Mouse (Mus musculus): ENCODE measurements around the gene Clic4. TPM values are rescaled to one million over a fixed set of nuclear protein-coding genes. Genes with fewer than 3 reads are reported as not detected.

Clic4 gene
- polyA plus RNA-seq, 1 experiment from 2014 or later, result 107 TPM

DNA sequence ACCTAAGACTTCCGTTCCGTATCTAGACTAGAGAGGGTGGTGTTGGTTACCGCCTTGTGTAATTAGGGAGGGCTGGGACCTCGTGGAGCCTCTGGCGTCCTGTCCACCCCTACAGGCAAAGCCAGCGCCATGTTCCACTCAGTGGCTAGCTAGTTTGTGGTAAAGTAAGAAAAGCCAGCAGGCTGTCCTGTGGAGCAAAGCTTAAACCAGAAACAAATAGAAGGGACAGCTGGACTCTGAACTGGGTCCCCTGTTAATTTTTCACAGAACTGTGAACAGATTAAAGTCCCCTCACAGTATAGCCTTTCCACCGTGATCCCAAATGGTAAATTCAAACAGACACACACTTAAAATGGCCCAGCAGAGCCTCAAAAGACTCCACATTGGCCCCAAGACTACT, 2.1 kb upstream of the Clic4 start:
- peaks cover 23% of the 10 kb centered on the region for H3K4me1 ChIP-seq (replicated peaks; ENCODE audit: control insufficient read depth, insufficient read depth, low read length)
- no peak for ATAC-seq (replicated peaks; ENCODE audit: low FRiP score, low TSS enrichment, low read depth)
- no peak overlapping the region for H3K9ac ChIP-seq (ENCODE audit: low read length)
- H3K27me3 ChIP-seq (replicated peaks; ENCODE audit: control insufficient read depth, insufficient read depth, low read length), result no peaks in the 10 kb centered on the region
- no peak overlapping the region; the same call in 1 of the 2 replicates for H3K27ac ChIP-seq (ENCODE audit: low read depth)
- WGBS, result 78% methylated on average over 7 of the region's 7 CpGs
- no peak overlapping the region for H3K4me3 ChIP-seq (ENCODE audit: low read depth, low read length)
- no peaks in the 10 kb centered on the region for H3K36me3 ChIP-seq (ENCODE audit: control insufficient read depth, insufficient read depth, low read length)
- DNase-seq (ENCODE audit: low spot score), result no peak
- H3K9me3 ChIP-seq (ENCODE audit: control insufficient read depth, low read length), result no peaks in the 10 kb centered on the region
- H3K4me2 ChIP-seq (ENCODE audit: low read length), result no peak overlapping the region

GRCm38 (mm10) chr4:135273307-135273682, 681 bp upstream of the Clic4 start:
- DNase-seq (ENCODE audit: low spot score), result no peak
- Histone ChIP-seq H3K27ac (ENCODE audit: low read depth) (peak overlapping the region; percentile 29; the same call in 1 of the 2 replicates), H3K36me3 (ENCODE audit: control insufficient read depth, insufficient read depth, low read length) (no peaks in the 10 kb centered on the region; the same call in 1 of the 2 replicates), H3K4me3 (ENCODE audit: low read depth, low read length) (peak overlapping the region; percentile 38), H3K9me3 (ENCODE audit: control insufficient read depth, low read length) (no peaks in the 10 kb centered on the region), H3K27me3 (replicated peaks; ENCODE audit: control insufficient read depth, insufficient read depth, low read length) (no peaks in the 10 kb centered on the region), H3K4me2 (ENCODE audit: low read length) (peak overlapping the region; percentile 64), H3K9ac (ENCODE audit: low read length) (peak overlapping the region; percentile 51), H3K4me1 (replicated peaks; ENCODE audit: control insufficient read depth, insufficient read depth, low read length) (peaks cover 34% of the 10 kb centered on the region)
- WGBS, result 6% methylated on average over 17 of the region's 17 CpGs
- peak; percentile 6; the same call in 1 of the 2 replicates for ATAC-seq (replicated peaks; ENCODE audit: low FRiP score, low TSS enrichment, low read depth)

- no peaks in the 10 kb centered on the region for H3K9me3 ChIP-seq (ENCODE audit: control insufficient read depth, low read length)
- peak overlapping the region; percentile 96 for H3K27ac ChIP-seq (ENCODE audit: low read depth)
- DNase-seq (ENCODE audit: low spot score) (peak; percentile 84), ATAC-seq (replicated peaks; ENCODE audit: low FRiP score, low TSS enrichment, low read depth) (peak; percentile 51)
- under 1% methylated on average over 66 of the region's 67 CpGs for WGBS
- peak overlapping the region; percentile 69 for H3K4me3 ChIP-seq (ENCODE audit: low read depth, low read length)
- peak overlapping the region; percentile 93 for H3K9ac ChIP-seq (ENCODE audit: low read length)
- peak overlapping the region; percentile 63 for H3K4me2 ChIP-seq (ENCODE audit: low read length)
- H3K36me3 ChIP-seq (ENCODE audit: control insufficient read depth, insufficient read depth, low read length), result no peaks in the 10 kb centered on the region; the same call in 1 of the 2 replicates
- no peaks in the 10 kb centered on the region for H3K27me3 ChIP-seq (replicated peaks; ENCODE audit: control insufficient read depth, insufficient read depth, low read length)
- H3K4me1 ChIP-seq (replicated peaks; ENCODE audit: control insufficient read depth, insufficient read depth, low read length), result peaks cover 45% of the 10 kb centered on the region
These were observed 565 bp downstream of the Clic4 start for GRCm38 (mm10) chr4:135271881-135272616.

DNA sequence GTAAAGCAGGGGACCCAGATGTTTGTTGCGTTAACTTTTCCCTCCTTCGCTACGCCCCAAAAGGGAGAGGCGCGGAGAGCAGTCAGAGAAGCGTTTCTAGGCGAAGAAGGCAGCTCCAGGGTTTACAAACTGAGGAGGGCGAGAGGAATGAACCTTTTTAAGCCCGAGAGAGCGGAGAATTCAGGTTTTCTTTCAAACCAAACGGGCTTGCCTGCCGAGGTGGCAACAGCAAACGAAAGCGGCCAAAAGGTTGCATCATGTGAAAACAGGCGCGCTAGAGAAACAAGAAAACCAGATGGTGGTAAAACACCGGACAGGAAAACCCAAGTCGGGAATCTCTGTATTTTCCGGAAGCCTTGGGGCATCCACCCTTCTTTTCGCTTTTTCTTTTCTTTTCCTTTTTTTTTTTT, 1.2 kb downstream of the Clic4 start:
- H3K4me1 ChIP-seq (replicated peaks; ENCODE audit: control insufficient read depth, insufficient read depth, low read length), result peaks cover 48% of the 10 kb centered on the region

GRCm38 (mm10) chr4:135270476-135270875, 2.1 kb downstream of the Clic4 start:
- DNase-seq (ENCODE audit: low spot score) (no peak), ATAC-seq (replicated peaks; ENCODE audit: low FRiP score, low TSS enrichment, low read depth) (no peak)
- H3K36me3 ChIP-seq (ENCODE audit: control insufficient read depth, insufficient read depth, low read length), result no peaks in the 10 kb centered on the region; the same call in 1 of the 2 replicates
- H3K4me1 ChIP-seq (replicated peaks; ENCODE audit: control insufficient read depth, insufficient read depth, low read length), result peaks cover 51% of the 10 kb centered on the region
- no peaks in the 10 kb centered on the region for H3K27me3 ChIP-seq (replicated peaks; ENCODE audit: control insufficient read depth, insufficient read depth, low read length)
- peak overlapping the region; percentile 93 for H3K9ac ChIP-seq (ENCODE audit: low read length)
- 42% methylated on average over 8 of the region's 8 CpGs for WGBS
- H3K4me2 ChIP-seq (ENCODE audit: low read length), result peak overlapping the region; percentile 63
- H3K27ac ChIP-seq (ENCODE audit: low read depth), result peak overlapping the region; percentile 33; the same call in 1 of the 2 replicates
- no peaks in the 10 kb centered on the region for H3K9me3 ChIP-seq (ENCODE audit: control insufficient read depth, low read length)
- peak overlapping the region; percentile 69 for H3K4me3 ChIP-seq (ENCODE audit: low read depth, low read length)

More for the DNA sequence above, 1.2 kb downstream of the Clic4 start:
- Histone ChIP-seq H3K27ac (ENCODE audit: low read depth) (peak overlapping the region; percentile 96), H3K4me3 (ENCODE audit: low read depth, low read length) (peak overlapping the region; percentile 69), H3K9me3 (ENCODE audit: control insufficient read depth, low read length) (no peaks in the 10 kb centered on the region), H3K4me2 (ENCODE audit: low read length) (peak overlapping the region; percentile 63), H3K36me3 (ENCODE audit: control insufficient read depth, insufficient read depth, low read length) (no peaks in the 10 kb centered on the region; the same call in 1 of the 2 replicates), H3K9ac (ENCODE audit: low read length) (peak overlapping the region; percentile 93), H3K27me3 (replicated peaks; ENCODE audit: control insufficient read depth, insufficient read depth, low read length) (no peaks in the 10 kb centered on the region)
- no peak for ATAC-seq (replicated peaks; ENCODE audit: low FRiP score, low TSS enrichment, low read depth)
- DNase-seq (ENCODE audit: low spot score), result no peak
- under 1% methylated on average over 20 of the region's 20 CpGs for WGBS

DNA sequence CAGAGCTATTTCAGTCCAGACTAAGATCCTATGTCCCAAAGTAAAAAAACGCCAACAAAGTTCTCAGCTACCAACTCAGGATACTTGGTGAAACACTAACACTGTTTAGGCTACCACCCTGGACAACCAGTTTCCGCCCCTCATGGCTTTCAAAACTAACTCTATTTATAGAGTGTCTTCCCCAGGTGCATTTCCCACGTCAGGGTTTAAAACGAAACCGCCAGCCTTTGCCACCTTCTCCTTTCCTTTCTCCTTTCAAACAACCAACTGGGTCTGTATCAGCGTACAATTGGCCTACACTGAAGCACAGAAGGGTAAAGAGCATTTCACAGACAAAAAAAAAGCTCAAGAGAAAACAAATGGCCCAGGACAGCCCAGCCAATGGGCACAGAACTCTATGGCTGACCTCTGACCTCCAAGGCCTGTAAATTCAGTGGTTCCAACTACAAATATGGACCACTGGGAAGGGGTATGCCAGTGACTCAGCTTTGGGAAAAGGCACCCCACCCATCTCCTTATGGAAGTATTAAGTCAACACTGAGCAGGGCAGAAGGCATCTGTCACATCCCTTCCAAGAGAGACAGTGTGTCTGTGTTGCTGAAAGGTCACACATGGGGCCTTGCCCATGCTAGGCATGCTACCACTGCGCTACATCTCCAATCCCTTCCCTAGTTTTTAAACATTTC, 2.8 kb downstream of the Clic4 start:
- 69% methylated on average over 7 of the region's 7 CpGs for WGBS
- peak overlapping the region; percentile 93; the same call in 1 of the 2 replicates for H3K9ac ChIP-seq (ENCODE audit: low read length)
- peak overlapping the region; percentile 63 for H3K4me2 ChIP-seq (ENCODE audit: low read length)
- DNase-seq (ENCODE audit: low spot score), result no peak
- no peaks in the 10 kb centered on the region; the same call in 1 of the 2 replicates for H3K36me3 ChIP-seq (ENCODE audit: control insufficient read depth, insufficient read depth, low read length)
- no peaks in the 10 kb centered on the region for H3K27me3 ChIP-seq (replicated peaks; ENCODE audit: control insufficient read depth, insufficient read depth, low read length)
- 0 out of 2 replicates have a peak overlapping the region, but pooled peaks have one; percentile 33 for H3K27ac ChIP-seq (ENCODE audit: low read depth)
- no peak for ATAC-seq (replicated peaks; ENCODE audit: low FRiP score, low TSS enrichment, low read depth)
- H3K9me3 ChIP-seq (ENCODE audit: control insufficient read depth, low read length), result no peaks in the 10 kb centered on the region
- peak overlapping the region; percentile 69; the same call in 1 of the 2 replicates for H3K4me3 ChIP-seq (ENCODE audit: low read depth, low read length)
- H3K4me1 ChIP-seq (replicated peaks; ENCODE audit: control insufficient read depth, insufficient read depth, low read length), result peaks cover 53% of the 10 kb centered on the region

DNA sequence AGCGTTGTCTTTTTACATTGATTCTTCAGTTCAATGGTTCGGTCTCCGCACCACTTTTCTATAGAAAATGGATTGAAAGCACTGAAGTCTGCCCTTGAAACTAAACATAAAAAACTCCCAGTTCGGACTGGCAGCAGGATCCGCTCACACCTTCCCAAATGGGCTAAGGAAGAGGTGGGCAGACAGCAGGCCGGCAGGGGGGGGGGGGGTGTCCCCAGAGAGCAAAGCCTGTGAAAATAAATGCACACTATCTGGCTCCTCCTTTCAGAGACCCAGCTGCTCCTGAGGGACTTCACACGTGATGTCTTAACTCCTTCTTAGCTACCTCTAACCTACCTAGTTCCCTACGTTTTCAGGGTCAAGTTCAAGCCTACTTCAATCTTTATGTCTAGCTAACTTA, 5.1 kb downstream of the Clic4 start:
- Histone ChIP-seq H3K4me1 (replicated peaks; ENCODE audit: control insufficient read depth, insufficient read depth, low read length) (peaks cover 47% of the 10 kb centered on the region), H3K4me2 (ENCODE audit: low read length) (peak overlapping the region; percentile 20), H3K27me3 (replicated peaks; ENCODE audit: control insufficient read depth, insufficient read depth, low read length) (no peaks in the 10 kb centered on the region), H3K36me3 (ENCODE audit: control insufficient read depth, insufficient read depth, low read length) (peaks cover 7% of the 10 kb centered on the region), H3K9me3 (ENCODE audit: control insufficient read depth, low read length) (no peaks in the 10 kb centered on the region), H3K27ac (ENCODE audit: low read depth) (no peak overlapping the region), H3K4me3 (ENCODE audit: low read depth, low read length) (0 out of 2 replicates have a peak overlapping the region, but pooled peaks have one; percentile 4), H3K9ac (ENCODE audit: low read length) (no peak overlapping the region)
- ATAC-seq (replicated peaks; ENCODE audit: low FRiP score, low TSS enrichment, low read depth) (no peak), DNase-seq (ENCODE audit: low spot score) (no peak)
- 55% methylated on average over 8 of the region's 8 CpGs for WGBS

DNA sequence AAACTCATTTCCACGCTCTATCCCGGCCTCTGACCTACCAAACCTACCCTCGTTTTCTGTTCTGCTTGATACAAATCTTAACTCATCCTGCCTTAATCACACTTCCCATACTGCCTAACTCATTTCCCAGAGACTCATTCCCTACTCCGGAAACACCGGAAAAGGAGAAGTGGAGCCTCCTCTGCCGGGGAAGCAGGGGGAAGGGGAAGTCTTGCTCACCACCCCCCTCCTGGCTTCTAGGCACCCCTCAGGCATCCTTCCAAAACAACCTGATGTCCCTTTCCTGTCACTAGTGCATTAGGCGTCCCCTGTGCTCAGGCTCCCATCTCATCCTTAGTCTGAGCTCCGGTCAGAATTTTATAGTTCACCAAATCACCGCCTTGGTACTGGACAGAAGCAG, 5.6 kb downstream of the Clic4 start:
- H3K36me3 ChIP-seq (ENCODE audit: control insufficient read depth, insufficient read depth, low read length), result peaks cover 12% of the 10 kb centered on the region
- peak overlapping the region; percentile 20 for H3K4me2 ChIP-seq (ENCODE audit: low read length)
- H3K4me3 ChIP-seq (ENCODE audit: low read depth, low read length), result 0 out of 2 replicates have a peak overlapping the region, but pooled peaks have one; percentile 4
- H3K9me3 ChIP-seq (ENCODE audit: control insufficient read depth, low read length), result no peaks in the 10 kb centered on the region
- no peak overlapping the region for H3K27ac ChIP-seq (ENCODE audit: low read depth)
- H3K27me3 ChIP-seq (replicated peaks; ENCODE audit: control insufficient read depth, insufficient read depth, low read length), result no peaks in the 10 kb centered on the region
- no peak for DNase-seq (ENCODE audit: low spot score)
- no peak for ATAC-seq (replicated peaks; ENCODE audit: low FRiP score, low TSS enrichment, low read depth)
- H3K9ac ChIP-seq (ENCODE audit: low read length), result no peak overlapping the region
- WGBS, result 68% methylated on average over 9 of the region's 9 CpGs
- H3K4me1 ChIP-seq (replicated peaks; ENCODE audit: control insufficient read depth, insufficient read depth, low read length), result peaks cover 47% of the 10 kb centered on the region
